Mouse (Mus musculus): ENCODE results near the gene Mrps12. TPM values are rescaled to one million over a fixed set of nuclear protein-coding genes. Genes with fewer than 3 reads are reported as not detected.

The Mrps12 gene
- polyA plus RNA-seq, 1 experiment from 2014 or later: 141 TPM

GRCm38 (mm10) chr7:28780067-28780658 lies 38.5 kb upstream of the Mrps12 start:
- no peak overlapping the region for H3K4me3 ChIP-seq (ENCODE audit: low read length)
- H3K36me3 ChIP-seq (ENCODE audit: insufficient read depth, low read length): no peaks in the 10 kb centered on the region
- H3K4me1 ChIP-seq (ENCODE audit: insufficient read depth, low read length): 0 out of 2 replicates have a peak, but pooled peaks cover 3% of the 10 kb centered on the region
- H3K9me3 ChIP-seq (ENCODE audit: low read length): no peaks in the 10 kb centered on the region
- WGBS: 46% methylated on average over 6 of the region's 6 CpGs
- peak; percentile 77 for ATAC-seq (ENCODE audit: low FRiP score, low TSS enrichment)
- no peak overlapping the region for H3K4me2 ChIP-seq (replicated peaks; ENCODE audit: low read depth, low read length)
- no peaks in the 10 kb centered on the region for H3K27me3 ChIP-seq (ENCODE audit: insufficient read depth, low read length)
- H3K9ac ChIP-seq (replicated peaks; ENCODE audit: low read length): no peak overlapping the region
- H3K27ac ChIP-seq (ENCODE audit: low read length): no peak overlapping the region

- H3K27me3 ChIP-seq (ENCODE audit: insufficient read depth, low read length): no peaks in the 10 kb centered on the region
- H3K4me2 ChIP-seq (replicated peaks; ENCODE audit: low read depth, low read length): no peak overlapping the region
- no peak overlapping the region for H3K9ac ChIP-seq (replicated peaks; ENCODE audit: low read length)
- no peak overlapping the region for H3K27ac ChIP-seq (ENCODE audit: low read length)
- WGBS: 85% methylated on average over 9 of the region's 9 CpGs
- ATAC-seq (ENCODE audit: low FRiP score, low TSS enrichment): no peak
- no peak overlapping the region for H3K4me3 ChIP-seq (ENCODE audit: low read length)
- H3K36me3 ChIP-seq (ENCODE audit: insufficient read depth, low read length): no peaks in the 10 kb centered on the region
- H3K4me1 ChIP-seq (ENCODE audit: insufficient read depth, low read length): 0 out of 2 replicates have a peak, but pooled peaks cover 3% of the 10 kb centered on the region
- H3K9me3 ChIP-seq (ENCODE audit: low read length): no peaks in the 10 kb centered on the region
Observed at GRCm38 (mm10) chr7:28778825-28779224, 37.2 kb upstream of the Mrps12 start.

GRCm38 (mm10) chr7:28775129-28775528 lies 33.5 kb upstream of the Mrps12 start:
- Histone ChIP-seq H3K27me3 (ENCODE audit: insufficient read depth, low read length) (no peaks in the 10 kb centered on the region), H3K4me1 (ENCODE audit: insufficient read depth, low read length) (no peaks in the 10 kb centered on the region), H3K4me3 (ENCODE audit: low read length) (no peak overlapping the region), H3K9me3 (ENCODE audit: low read length) (no peaks in the 10 kb centered on the region), H3K27ac (ENCODE audit: low read length) (no peak overlapping the region), H3K9ac (replicated peaks; ENCODE audit: low read length) (no peak overlapping the region), H3K36me3 (ENCODE audit: insufficient read depth, low read length) (no peaks in the 10 kb centered on the region; the same call in 1 of the 2 replicates), H3K4me2 (replicated peaks; ENCODE audit: low read depth, low read length) (no peak overlapping the region)
- WGBS: 91% methylated on average over 7 of the region's 7 CpGs
- ATAC-seq (ENCODE audit: low FRiP score, low TSS enrichment): no peak

- no peak for ATAC-seq (ENCODE audit: low FRiP score, low TSS enrichment)
- Histone ChIP-seq H3K4me1 (ENCODE audit: insufficient read depth, low read length) (no peaks in the 10 kb centered on the region), H3K36me3 (ENCODE audit: insufficient read depth, low read length) (no peaks in the 10 kb centered on the region; the same call in 1 of the 2 replicates), H3K9me3 (ENCODE audit: low read length) (no peaks in the 10 kb centered on the region), H3K27ac (ENCODE audit: low read length) (no peak overlapping the region), H3K4me3 (ENCODE audit: low read length) (no peak overlapping the region), H3K9ac (replicated peaks; ENCODE audit: low read length) (no peak overlapping the region), H3K27me3 (ENCODE audit: insufficient read depth, low read length) (no peaks in the 10 kb centered on the region), H3K4me2 (replicated peaks; ENCODE audit: low read depth, low read length) (no peak overlapping the region)
- 63% methylated on average over 12 of the region's 12 CpGs for WGBS
Observed at GRCm38 (mm10) chr7:28774164-28774563, 32.5 kb upstream of the Mrps12 start.

- H3K4me2 ChIP-seq (replicated peaks; ENCODE audit: low read depth, low read length): no peak overlapping the region
- no peak for ATAC-seq (ENCODE audit: low FRiP score, low TSS enrichment)
- WGBS: 52% methylated on average over 3 of the region's 3 CpGs
- no peaks in the 10 kb centered on the region for H3K4me1 ChIP-seq (ENCODE audit: insufficient read depth, low read length)
- no peak overlapping the region for H3K9ac ChIP-seq (replicated peaks; ENCODE audit: low read length)
- H3K4me3 ChIP-seq (ENCODE audit: low read length): no peak overlapping the region
- H3K27me3 ChIP-seq (ENCODE audit: insufficient read depth, low read length): no peaks in the 10 kb centered on the region
- H3K9me3 ChIP-seq (ENCODE audit: low read length): no peaks in the 10 kb centered on the region
- no peak overlapping the region for H3K27ac ChIP-seq (ENCODE audit: low read length)
- H3K36me3 ChIP-seq (ENCODE audit: insufficient read depth, low read length): no peaks in the 10 kb centered on the region; the same call in 1 of the 2 replicates
Observed at GRCm38 (mm10) chr7:28773163-28773562, 31.5 kb upstream of the Mrps12 start.

- no peak overlapping the region for H3K27ac ChIP-seq (ENCODE audit: low read length)
- H3K9me3 ChIP-seq (ENCODE audit: low read length): no peaks in the 10 kb centered on the region
- H3K27me3 ChIP-seq (ENCODE audit: insufficient read depth, low read length): no peaks in the 10 kb centered on the region
- no peak overlapping the region for H3K4me3 ChIP-seq (ENCODE audit: low read length)
- ATAC-seq (ENCODE audit: low FRiP score, low TSS enrichment): no peak
- WGBS: 92% methylated on average over 11 of the region's 11 CpGs
- no peaks in the 10 kb centered on the region; the same call in 1 of the 2 replicates for H3K36me3 ChIP-seq (ENCODE audit: insufficient read depth, low read length)
- no peak overlapping the region for H3K4me2 ChIP-seq (replicated peaks; ENCODE audit: low read depth, low read length)
- H3K4me1 ChIP-seq (ENCODE audit: insufficient read depth, low read length): peaks cover 7% of the 10 kb centered on the region
- no peak overlapping the region for H3K9ac ChIP-seq (replicated peaks; ENCODE audit: low read length)
Observed at GRCm38 (mm10) chr7:28771867-28772266, 30.2 kb upstream of the Mrps12 start.

- no peak overlapping the region for H3K4me2 ChIP-seq (replicated peaks; ENCODE audit: low read depth, low read length)
- H3K36me3 ChIP-seq (ENCODE audit: insufficient read depth, low read length): no peaks in the 10 kb centered on the region; the same call in 1 of the 2 replicates
- H3K4me3 ChIP-seq (ENCODE audit: low read length): no peak overlapping the region
- 93% methylated on average over 3 of the region's 3 CpGs for WGBS
- H3K9me3 ChIP-seq (ENCODE audit: low read length): no peaks in the 10 kb centered on the region
- no peak overlapping the region for H3K9ac ChIP-seq (replicated peaks; ENCODE audit: low read length)
- ATAC-seq (ENCODE audit: low FRiP score, low TSS enrichment): no peak
- H3K27ac ChIP-seq (ENCODE audit: low read length): no peak overlapping the region
- peaks cover 13% of the 10 kb centered on the region for H3K4me1 ChIP-seq (ENCODE audit: insufficient read depth, low read length)
- no peaks in the 10 kb centered on the region for H3K27me3 ChIP-seq (ENCODE audit: insufficient read depth, low read length)
Observed at GRCm38 (mm10) chr7:28770309-28770708, 28.7 kb upstream of the Mrps12 start.

GRCm38 (mm10) chr7:28769414-28769958 lies 27.9 kb upstream of the Mrps12 start:
- Histone ChIP-seq H3K36me3 (ENCODE audit: insufficient read depth, low read length) (no peaks in the 10 kb centered on the region; the same call in 1 of the 2 replicates), H3K27me3 (ENCODE audit: insufficient read depth, low read length) (no peaks in the 10 kb centered on the region), H3K27ac (ENCODE audit: low read length) (no peak overlapping the region), H3K4me2 (replicated peaks; ENCODE audit: low read depth, low read length) (no peak overlapping the region), H3K4me3 (ENCODE audit: low read length) (no peak overlapping the region), H3K4me1 (ENCODE audit: insufficient read depth, low read length) (peaks cover 13% of the 10 kb centered on the region), H3K9ac (replicated peaks; ENCODE audit: low read length) (no peak overlapping the region), H3K9me3 (ENCODE audit: low read length) (no peaks in the 10 kb centered on the region)
- no peak for ATAC-seq (ENCODE audit: low FRiP score, low TSS enrichment)
- 92% methylated on average over 9 of the region's 9 CpGs for WGBS

- 54% methylated on average over 7 of the region's 7 CpGs for WGBS
- Histone ChIP-seq H3K9me3 (ENCODE audit: low read length) (no peaks in the 10 kb centered on the region), H3K27ac (ENCODE audit: low read length) (no peak within 1 kb of the TSS)
Observed at GRCm38 (mm10) chr7:28767462-28767965, 25.9 kb upstream of the Mrps12 start, which contains the start of gene Nfkbib. Gene Nfkbib, minus strand, starts transcription at chr7:28767512.

GRCm38 (mm10) chr7:28766910-28767309 lies 25.3 kb upstream of the Mrps12 start:
- ATAC-seq (ENCODE audit: low FRiP score, low TSS enrichment): no peak; the same call in 1 of the 2 replicates
- no peak overlapping the region for H3K27ac ChIP-seq (ENCODE audit: low read length)
- H3K4me1 ChIP-seq (ENCODE audit: insufficient read depth, low read length): peaks cover 13% of the 10 kb centered on the region
- H3K9me3 ChIP-seq (ENCODE audit: low read length): no peaks in the 10 kb centered on the region
- peak overlapping the region; percentile 57 for H3K4me2 ChIP-seq (replicated peaks; ENCODE audit: low read depth, low read length)
- 6% methylated on average over 14 of the region's 14 CpGs for WGBS
- no peaks in the 10 kb centered on the region for H3K27me3 ChIP-seq (ENCODE audit: insufficient read depth, low read length)
- H3K9ac ChIP-seq (replicated peaks; ENCODE audit: low read length): peak overlapping the region; percentile 90
- H3K4me3 ChIP-seq (ENCODE audit: low read length): peak overlapping the region; percentile 72
- H3K36me3 ChIP-seq (ENCODE audit: insufficient read depth, low read length): peaks cover 3% of the 10 kb centered on the region; the same call in 1 of the 2 replicates

More at GRCm38 (mm10) chr7:28767462-28767965, 25.9 kb upstream of the Mrps12 start, which contains the start of gene Nfkbib:
- Histone ChIP-seq H3K36me3 (ENCODE audit: insufficient read depth, low read length) (no peaks in the 10 kb centered on the region; the same call in 1 of the 2 replicates), H3K9ac (replicated peaks; ENCODE audit: low read length) (peak within 1 kb of the TSS; percentile 90), H3K4me2 (replicated peaks; ENCODE audit: low read depth, low read length) (peak within 1 kb of the TSS; percentile 66), H3K4me1 (ENCODE audit: insufficient read depth, low read length) (peaks cover 13% of the 10 kb centered on the region), H3K4me3 (ENCODE audit: low read length) (peak within 1 kb of the TSS; percentile 72), H3K27me3 (ENCODE audit: insufficient read depth, low read length) (no peaks in the 10 kb centered on the region)
- no peak for ATAC-seq (ENCODE audit: low FRiP score, low TSS enrichment)
